Mouse (Mus musculus) T-helper 2 cell (primary cell): ENCODE data around the gene Tmem117.

Source experiments
- in situ Hi-C: fragments of 300-600 bp; cut with MboI, MseI; formaldehyde crosslinking; loops from one replicate; pipeline ENCODE4 v1.15.1; 2025; ENCODE audit warnings: high pct_unique_total_duplicates

Tmem117 gene

GRCm38 (mm10) chr15:95135926-95136609 lies 507.0 kb downstream of the Tmem117 start:
- in situ Hi-C loops, result no loop called here

- in situ Hi-C loops, result no loop called here
Observed at GRCm38 (mm10) chr15:95137018-95137810, 508.2 kb downstream of the Tmem117 start.

- in situ Hi-C loops, result no loop called here
Observed at GRCm38 (mm10) chr15:95138709-95139409, 509.8 kb downstream of the Tmem117 start.

- in situ Hi-C loops, result no loop called here
Observed at GRCm38 (mm10) chr15:95144131-95144530, 515.1 kb downstream of the Tmem117 start.

GRCm38 (mm10) chr15:95145118-95145517 lies 516.1 kb downstream of the Tmem117 start:
- in situ Hi-C loops, result no loop called here
